Mouse (Mus musculus) spleen, postnatal 4 days (tissue): ENCODE data around the gene Nsfl1c.
"Not testable (repeated sequence)": the region's sequence is repeated elsewhere in the genome, so short reads cannot be mapped to it uniquely, and the experiment has no call there.

ENCODE experiments used
- DNase-seq, 2 experiments: peaks; one replicate each; pipeline ENCODE4 v3.0.0; 2022; ENCODE audit warnings: low spot score in 2 of 2

Gene Nsfl1c

GRCm38 (mm10) chr2:151494035-151494803, at the start of gene Nsfl1c:
TSS of gene Nsfl1c (plus strand) at chr2:151494182.
- DNase-seq, result peak; percentile 94 to 98

- DNase-seq, result not testable (repeated sequence)
These were observed 17.9 kb upstream of the Nsfl1c start, which contains the start of gene 4921509C19Rik for GRCm38 (mm10) chr2:151476053-151476452. TSS of gene 4921509C19Rik (minus strand) at chr2:151476153.

DNA sequence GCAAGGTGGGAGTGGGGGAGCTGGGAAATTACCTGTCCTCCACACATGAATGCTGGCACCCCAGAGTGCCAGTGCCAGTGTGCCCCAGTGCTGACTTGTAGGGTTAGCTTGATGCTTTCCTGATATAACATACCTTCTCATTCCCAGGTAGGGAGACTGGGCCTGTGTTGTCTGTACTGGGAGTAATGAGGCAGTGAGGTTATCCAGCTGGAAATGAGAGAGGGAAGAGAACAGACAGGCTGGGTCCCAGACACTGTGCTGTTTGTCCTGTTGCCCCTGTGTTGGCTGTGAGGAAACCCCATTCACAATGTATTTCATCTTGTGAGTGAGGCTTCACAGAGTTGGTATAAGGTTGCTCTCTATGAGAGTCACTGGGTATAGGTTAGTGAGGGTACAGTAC, 7.5 kb upstream of the Nsfl1c start:
- no peak for DNase-seq

DNA sequence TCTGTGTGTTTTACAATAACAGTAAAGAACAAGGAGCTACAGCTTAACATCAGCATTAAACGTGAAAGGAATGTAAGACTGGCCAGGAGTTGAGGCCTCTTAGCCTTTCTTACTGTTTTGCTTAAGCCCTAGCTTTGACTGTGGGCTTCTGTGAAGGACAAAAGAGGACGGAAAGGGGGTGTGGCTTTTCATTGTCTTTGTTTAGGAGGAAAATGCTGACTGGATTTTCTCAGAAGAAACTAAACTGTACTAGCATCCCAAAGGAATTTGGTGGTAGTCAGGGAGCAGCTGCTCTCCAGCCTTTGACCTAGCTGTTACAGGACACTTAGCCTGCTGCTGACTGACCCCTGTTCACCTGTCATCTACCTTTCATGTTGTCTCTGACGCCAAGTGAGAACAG, 4.4 kb downstream of the Nsfl1c start:
- no peak for DNase-seq

DNA sequence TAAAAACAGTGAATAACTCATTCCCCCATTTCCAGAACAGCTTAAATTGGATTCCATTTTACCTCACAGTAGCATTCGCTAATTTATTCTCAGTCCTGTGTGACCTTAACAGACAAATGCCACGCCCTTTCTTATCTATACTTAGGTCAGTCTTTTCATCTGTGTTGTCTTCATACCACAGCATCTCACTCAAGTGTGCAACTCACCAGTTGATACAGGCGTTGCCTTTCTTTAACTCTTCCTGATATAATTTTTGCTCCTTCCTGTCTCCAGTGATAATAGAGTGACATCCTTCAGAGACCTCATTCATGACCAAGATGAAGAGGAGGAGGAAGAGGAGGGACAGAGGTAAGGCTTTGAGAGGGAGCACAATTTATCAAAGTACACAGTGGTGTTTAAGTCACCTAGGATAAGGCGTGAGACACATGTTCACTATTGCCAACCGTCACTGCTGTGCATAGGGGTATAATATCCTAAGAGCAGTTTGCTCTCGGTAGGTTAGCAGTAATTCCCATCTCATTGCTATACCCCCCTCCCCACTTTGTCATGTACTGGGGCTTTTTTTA, 6.5 kb downstream of the Nsfl1c start:
- DNase-seq, result no peak

- DNase-seq, result no peak
These were observed 10.2 kb downstream of the Nsfl1c start for GRCm38 (mm10) chr2:151504226-151504625.

DNA sequence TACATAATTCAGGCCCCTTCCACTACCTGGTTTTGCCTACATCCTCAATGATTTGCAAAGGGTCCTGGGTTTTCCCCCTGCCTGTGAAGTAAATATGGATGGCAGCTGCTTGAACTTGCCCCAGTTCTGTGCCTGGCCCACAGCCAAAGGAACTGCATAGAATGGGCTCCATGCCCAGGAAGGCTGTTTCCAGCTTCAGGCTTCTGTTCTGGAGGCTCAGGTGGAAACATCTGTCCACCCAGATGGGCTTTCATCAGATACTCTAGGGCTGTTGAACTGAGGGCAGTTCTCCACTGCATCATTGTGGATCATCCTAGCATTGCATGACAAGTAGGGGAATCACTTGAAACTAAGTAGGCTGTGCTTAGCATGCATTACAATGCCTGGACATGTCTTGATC, 18.2 kb downstream of the Nsfl1c start:
- DNase-seq, result no peak

DNA sequence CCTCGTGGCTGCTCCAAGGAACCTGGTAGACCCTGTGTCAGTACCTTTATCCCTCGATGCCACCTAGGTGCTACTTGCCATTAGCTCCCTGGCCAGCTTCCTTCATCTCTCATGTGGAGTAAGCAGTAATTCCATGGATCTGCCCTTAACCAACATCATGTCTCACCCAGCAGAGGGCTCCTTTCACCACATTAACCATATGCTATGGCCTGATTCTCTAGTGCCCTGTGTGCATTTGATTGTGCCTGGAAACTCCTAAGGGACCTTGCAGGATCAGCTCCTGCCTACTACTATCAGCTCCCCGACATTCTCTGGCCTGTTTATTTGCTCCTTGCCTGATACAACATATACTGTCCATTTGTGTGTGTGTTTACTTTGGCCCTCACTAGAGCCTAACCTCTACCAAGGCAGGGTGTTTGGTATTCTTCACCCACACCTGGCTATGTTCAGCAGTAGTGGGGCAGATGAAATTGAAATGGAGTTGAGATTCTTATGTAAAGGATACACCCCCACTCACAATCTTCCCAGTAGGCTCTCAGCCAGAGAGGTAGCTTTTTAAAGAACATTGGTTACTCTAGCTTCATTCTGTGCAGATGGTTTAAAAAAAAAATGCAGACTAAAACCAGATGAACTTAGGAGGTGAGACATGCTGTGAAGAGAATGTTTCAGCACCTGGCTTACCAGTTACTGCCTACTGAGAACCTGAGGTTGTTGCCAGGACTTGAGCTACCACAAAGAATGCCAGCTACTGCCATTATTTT, 19.7 kb downstream of the Nsfl1c start:
- DNase-seq, result no peak

DNA sequence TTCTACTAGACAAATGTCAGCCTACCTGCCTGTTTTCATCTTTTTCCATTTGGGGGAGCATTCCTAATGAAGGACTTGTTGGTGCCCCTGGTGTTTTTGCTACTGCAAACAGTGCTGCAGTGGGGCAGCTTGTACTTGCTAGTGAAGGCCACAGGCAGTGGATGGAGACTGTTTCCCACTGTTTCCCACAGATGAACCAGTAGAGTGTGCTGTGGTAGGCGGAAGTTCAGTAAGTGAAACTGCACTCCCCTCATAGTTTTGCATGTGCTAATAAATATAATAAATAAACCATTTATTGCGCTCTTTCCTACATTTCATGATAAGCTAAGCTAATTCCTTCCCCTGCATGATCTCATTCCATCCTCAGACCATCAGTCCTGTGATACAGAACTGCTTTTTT, 25.0 kb downstream of the Nsfl1c start:
- no peak for DNase-seq

DNA sequence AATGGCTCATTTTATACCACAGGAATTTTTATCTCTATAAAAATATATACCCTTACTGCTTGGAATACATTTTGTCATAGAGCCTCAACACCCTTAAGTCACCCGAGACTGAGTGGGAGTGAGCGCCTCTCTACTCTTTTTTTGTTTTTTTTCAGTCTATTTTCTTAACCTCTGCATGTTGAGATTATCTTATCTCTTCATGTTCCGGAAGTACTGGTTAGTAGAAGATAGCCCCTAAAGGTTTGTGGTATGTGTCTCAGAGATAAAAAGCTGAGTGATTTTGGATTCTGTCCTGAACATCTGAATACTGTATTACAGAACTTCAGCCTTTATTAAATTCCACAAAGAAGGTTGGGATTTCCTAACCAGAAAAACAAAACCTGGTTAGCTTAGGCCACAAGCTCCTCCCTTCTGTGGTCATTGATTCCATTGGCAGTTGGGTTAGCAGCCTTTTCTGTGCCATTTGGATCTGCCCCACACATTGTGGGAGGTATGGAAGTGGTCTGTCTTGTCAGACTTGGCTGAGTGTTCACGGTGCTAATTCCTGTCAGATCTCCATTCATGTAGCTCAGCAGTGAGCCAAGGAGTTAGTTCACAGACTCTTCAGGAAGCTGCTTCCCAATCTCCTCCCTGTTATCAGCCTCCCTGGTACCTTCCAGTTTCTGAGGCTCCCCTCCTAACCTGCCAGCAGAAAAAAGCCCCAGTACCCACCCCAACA, 30.5 kb downstream of the Nsfl1c start:
- DNase-seq, result no peak

DNA sequence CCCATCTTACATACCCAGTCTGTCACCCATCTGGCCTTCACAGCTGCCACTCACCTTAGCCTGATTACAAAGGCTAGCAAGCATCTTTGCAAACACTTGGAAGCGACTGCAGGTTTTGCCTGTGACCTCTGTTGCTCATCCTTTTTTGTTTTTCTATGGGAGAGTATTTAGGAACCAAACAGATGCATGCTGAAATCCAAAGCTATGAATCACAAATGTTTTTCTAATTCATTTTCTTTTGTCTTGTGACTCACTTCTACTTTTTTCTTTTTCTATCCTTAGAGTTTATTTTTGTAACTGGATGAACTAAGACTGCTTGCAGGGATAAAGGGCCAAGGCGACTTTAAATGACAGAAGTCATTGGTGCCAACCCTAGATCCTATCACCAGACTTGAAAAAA, 31.5 kb downstream of the Nsfl1c start:
- no peak for DNase-seq

DNA sequence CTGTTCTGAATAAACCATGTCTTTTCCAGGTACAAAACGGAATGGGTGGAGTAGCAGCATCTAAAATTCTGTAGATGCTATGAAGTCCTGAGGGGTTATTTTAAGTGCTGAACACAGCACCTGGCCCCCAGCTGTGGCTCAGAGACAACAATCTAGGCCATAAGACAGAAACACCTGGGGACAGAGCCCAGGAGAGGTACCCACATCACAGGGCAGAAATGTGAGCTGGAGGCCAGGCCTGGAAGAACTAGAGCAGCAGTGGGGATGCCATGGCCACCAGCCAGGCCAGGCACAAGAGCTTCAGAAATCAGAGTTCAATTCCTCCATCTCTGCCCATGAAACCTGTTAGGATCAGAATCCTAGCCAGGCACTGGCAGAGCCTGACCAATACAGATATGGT, 34.1 kb downstream of the Nsfl1c start:
- DNase-seq, result no peak

- no peak for DNase-seq
These were observed 35.2 kb downstream of the Nsfl1c start for GRCm38 (mm10) chr2:151529169-151529568.

GRCm38 (mm10) chr2:151530378-151531230, 36.6 kb downstream of the Nsfl1c start:
- DNase-seq, result no peak

- no peak for DNase-seq
These were observed 39.6 kb downstream of the Nsfl1c start for GRCm38 (mm10) chr2:151533632-151534031.

GRCm38 (mm10) chr2:151535961-151536617, 42.1 kb downstream of the Nsfl1c start:
- DNase-seq, result no peak

DNA sequence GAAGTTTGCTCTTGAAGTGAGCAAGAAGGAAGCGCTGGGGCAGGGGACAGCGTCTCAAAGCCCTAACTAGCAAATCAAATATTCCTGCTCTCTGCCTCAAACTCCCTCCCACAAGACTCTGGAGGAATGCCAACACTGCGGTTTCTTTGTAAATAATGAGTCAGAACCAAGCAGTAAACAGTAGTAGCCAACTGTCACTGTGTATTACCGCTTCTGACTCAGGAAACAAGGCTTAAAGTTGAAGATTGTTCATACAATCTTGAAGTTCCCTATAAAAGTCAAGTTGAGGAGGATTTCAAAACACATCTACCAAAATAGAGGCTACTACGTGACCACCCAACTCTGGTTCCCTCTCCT, 42.6 kb downstream of the Nsfl1c start:
- no peak for DNase-seq

- DNase-seq, result no peak
These were observed 44.7 kb downstream of the Nsfl1c start for GRCm38 (mm10) chr2:151538646-151539045.

GRCm38 (mm10) chr2:151542323-151543062, 48.5 kb downstream of the Nsfl1c start, which contains the start of gene Fkbp1a:
TSS of gene Fkbp1a (plus strand) at chr2:151542483.
- DNase-seq, result peak; percentile 90 to 94
